Mouse (Mus musculus) cerebellum, adult 2 months (tissue): ENCODE measurements around the gene Pigv. TPM values are rescaled to one million over a fixed set of nuclear protein-coding genes. Genes with fewer than 3 reads are reported as not detected.

Experiments
- DNase-seq, 2 experiments: peaks; one replicate each; pipeline ENCODE4 v3.0.0; 2021
- H3K27ac ChIP-seq: fragments of 200-500 bp; 2 replicates; pipeline ENCODE4 v1.5.1; 2012; ENCODE audit warnings: low read length, control low read depth, inconsistent platforms; ENCODE audit not compliant: insufficient read depth
- H3K27me3 ChIP-seq: fragments of 200-500 bp; 2 replicates; pipeline ENCODE4 v1.6.1; 2012; ENCODE audit warnings: inconsistent platforms, mild to moderate bottlenecking, low read length, moderate library complexity; ENCODE audit not compliant: control insufficient read depth, insufficient read depth
- H3K4me1 ChIP-seq: fragments of 200-500 bp; 2 replicates; pipeline ENCODE4 v1.6.1; 2011; ENCODE audit warnings: low read length; ENCODE audit not compliant: control insufficient read depth, insufficient read depth
- H3K4me3 ChIP-seq: fragments of 200-500 bp; replicated peaks from 2 replicates; pipeline ENCODE3; 2011; ENCODE audit warnings: mild to moderate bottlenecking, low read depth, low read length, control low read depth; ENCODE audit not compliant: insufficient read depth
- CTCF ChIP-seq: fragments of 200-500 bp; IDR thresholded peaks from 2 replicates; pipeline ENCODE4 v1.5.1; 2011; ENCODE audit warnings: low read depth, mild to moderate bottlenecking, control low read depth, low read length, moderate library complexity, borderline replicate concordance; ENCODE audit not compliant: insufficient read depth
- POLR2A ChIP-seq: fragments of 200-500 bp; IDR thresholded peaks from 2 replicates; pipeline ENCODE4 v1.6.1; 2011; ENCODE audit warnings: low read length, control low read depth, borderline replicate concordance; ENCODE audit not compliant: insufficient read depth
- WGBS: fragments of 180-500 bp; shearing (Covaris S2); methylation state at CpG from one replicate; pipeline ENCODE4 v1.1.7; 2018; 5-methylcytosine and 5-hydroxymethylcytosine counted together
- polyA plus RNA-seq: library from polyadenylated mRNA; depleted of rRNA; stranded (reverse); fragments of >200 nt; gene quantifications from 2 replicates; pipeline ENCODE4 v1.2.3, GENCODE M21; 2012

The Pigv gene
- polyA plus RNA-seq, 1 experiment = 11.1 TPM

DNA sequence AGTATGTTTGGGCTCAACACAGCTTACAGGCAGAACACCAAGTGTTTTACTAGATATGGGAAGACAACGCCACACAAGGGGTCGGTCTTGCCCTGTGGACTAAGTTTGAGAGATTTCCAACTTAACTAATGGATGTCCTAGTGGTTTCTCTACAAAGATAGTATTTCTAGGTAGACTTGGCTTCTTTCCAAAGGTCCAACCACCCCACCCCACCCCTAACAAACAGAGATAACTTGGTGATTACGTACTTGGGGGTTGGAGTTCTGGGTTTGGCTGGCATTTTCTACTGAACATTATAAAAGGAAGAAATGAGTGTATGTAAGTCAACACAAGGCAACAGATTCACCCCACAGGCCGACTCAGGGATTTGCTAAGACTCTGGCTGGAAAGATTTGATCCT is 32.6 kb upstream of the Pigv start:
- no peak for TF ChIP-seq CTCF
- no peak for TF ChIP-seq POLR2A
- 82% methylated on average over 4 of the region's 4 CpGs for WGBS
- no peak overlapping the region for H3K27ac ChIP-seq
- DNase-seq = no peak
- no peaks in the 10 kb centered on the region for H3K27me3 ChIP-seq
- no peak overlapping the region for H3K4me3 ChIP-seq
- peaks cover 39% of the 10 kb centered on the region for H3K4me1 ChIP-seq

DNA sequence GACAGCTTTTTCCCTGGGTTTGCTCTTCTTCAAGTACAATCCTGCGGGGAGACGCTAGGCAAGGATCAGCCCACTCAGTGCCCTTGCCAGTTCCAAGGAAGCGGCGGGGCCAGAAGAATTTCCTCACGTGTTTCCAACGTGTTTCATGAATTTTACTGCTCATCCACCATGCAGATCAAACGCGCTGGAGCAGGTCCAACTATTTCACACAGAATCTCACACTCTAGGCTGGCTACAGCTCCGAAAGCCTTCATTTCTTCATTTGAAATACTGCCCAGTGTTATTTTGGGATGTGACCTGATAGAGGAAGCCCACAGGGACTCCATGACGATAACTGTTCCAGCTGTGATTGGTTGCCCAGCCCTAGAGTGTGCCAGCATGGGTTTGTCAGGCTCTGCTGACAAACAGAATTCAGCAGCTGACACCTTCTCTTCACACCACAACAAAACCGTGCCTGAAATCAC is 28.5 kb upstream of the Pigv start:
- H3K27ac ChIP-seq = 0 out of 2 replicates have a peak overlapping the region, but pooled peaks have one; percentile 27
- 5% methylated on average over 11 of the region's 11 CpGs for WGBS
- no peaks in the 10 kb centered on the region for H3K27me3 ChIP-seq
- H3K4me3 ChIP-seq = no peak overlapping the region
- peaks cover 26% of the 10 kb centered on the region for H3K4me1 ChIP-seq
- TF ChIP-seq CTCF (no peak), POLR2A (no peak)
- DNase-seq = peak; percentile 58 to 65

DNA sequence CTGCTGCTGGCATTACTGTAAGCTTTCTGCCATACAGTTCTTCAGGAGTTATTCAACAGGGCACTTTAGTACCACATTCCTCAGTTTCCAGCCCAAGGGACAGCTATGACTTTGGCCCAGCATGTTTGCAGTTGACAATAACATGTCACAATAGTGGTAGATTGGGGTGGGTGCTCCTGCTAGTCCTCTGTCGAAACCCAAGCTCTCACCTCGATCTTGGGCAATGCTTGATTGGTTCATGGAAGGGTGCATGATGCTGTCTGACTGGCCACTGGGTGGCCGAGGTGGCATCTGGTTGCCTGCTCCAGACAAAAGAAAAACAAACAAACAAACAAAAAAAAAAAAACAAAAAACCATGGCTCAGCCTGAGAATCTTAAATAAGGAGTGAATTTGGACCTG is 22.9 kb upstream of the Pigv start:
- 42% methylated on average over 3 of the region's 3 CpGs for WGBS
- no peak overlapping the region for H3K27ac ChIP-seq
- peaks cover 7% of the 10 kb centered on the region for H3K4me1 ChIP-seq
- H3K27me3 ChIP-seq = no peaks in the 10 kb centered on the region
- TF ChIP-seq CTCF = no peak
- no peak for TF ChIP-seq POLR2A
- no peak for DNase-seq
- no peak overlapping the region for H3K4me3 ChIP-seq

- no peak overlapping the region for H3K4me3 ChIP-seq
- WGBS = 21% methylated on average over 5 of the region's 5 CpGs
- no peaks in the 10 kb centered on the region for H3K27me3 ChIP-seq
- no peak for TF ChIP-seq POLR2A
- no peak for TF ChIP-seq CTCF
- DNase-seq = no peak
- no peak overlapping the region for H3K27ac ChIP-seq
- peaks cover 13% of the 10 kb centered on the region for H3K4me1 ChIP-seq
These were observed 17.8 kb upstream of the Pigv start for GRCm38 (mm10) chr4:133690252-133690651.

GRCm38 (mm10) chr4:133688417-133689067 is 16.1 kb upstream of the Pigv start:
- TF ChIP-seq CTCF = no peak
- TF ChIP-seq POLR2A = no peak
- 28% methylated on average over 7 of the region's 7 CpGs for WGBS
- DNase-seq = no peak
- Histone ChIP-seq H3K4me1 (peaks cover 16% of the 10 kb centered on the region), H3K27me3 (no peaks in the 10 kb centered on the region), H3K4me3 (no peak overlapping the region), H3K27ac (no peak overlapping the region)

GRCm38 (mm10) chr4:133687126-133687525 is 14.7 kb upstream of the Pigv start:
- no peak overlapping the region for H3K27ac ChIP-seq
- no peak for DNase-seq
- H3K4me1 ChIP-seq = peaks cover 16% of the 10 kb centered on the region
- TF ChIP-seq CTCF (no peak), POLR2A (no peak)
- H3K27me3 ChIP-seq = no peaks in the 10 kb centered on the region
- H3K4me3 ChIP-seq = no peak overlapping the region
- 75% methylated on average over 5 of the region's 5 CpGs for WGBS

DNA sequence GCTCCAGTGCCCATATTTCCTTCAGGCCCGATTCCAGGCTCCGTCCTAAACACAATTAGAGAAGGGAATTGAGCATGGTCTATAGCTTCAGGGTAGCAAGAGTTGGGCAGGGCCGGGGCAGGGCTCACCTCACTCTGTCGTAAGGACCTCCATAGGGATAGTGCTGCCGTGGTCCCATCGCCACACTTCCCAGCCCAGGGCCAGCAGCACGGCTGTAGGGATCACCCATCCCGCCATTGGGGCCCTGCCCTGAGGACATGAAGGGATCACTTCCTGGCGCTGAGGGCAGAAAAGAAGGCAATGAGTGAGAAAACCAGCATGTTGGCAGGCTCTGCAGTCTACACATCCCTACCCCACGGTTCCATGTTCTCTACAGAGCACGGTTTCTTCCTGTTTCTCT is 14.1 kb upstream of the Pigv start:
- TF ChIP-seq CTCF (no peak), POLR2A (no peak)
- no peaks in the 10 kb centered on the region for H3K27me3 ChIP-seq
- no peak for DNase-seq
- H3K27ac ChIP-seq = no peak overlapping the region
- H3K4me3 ChIP-seq = no peak overlapping the region
- 86% methylated on average over 11 of the region's 11 CpGs for WGBS
- peaks cover 16% of the 10 kb centered on the region for H3K4me1 ChIP-seq

DNA sequence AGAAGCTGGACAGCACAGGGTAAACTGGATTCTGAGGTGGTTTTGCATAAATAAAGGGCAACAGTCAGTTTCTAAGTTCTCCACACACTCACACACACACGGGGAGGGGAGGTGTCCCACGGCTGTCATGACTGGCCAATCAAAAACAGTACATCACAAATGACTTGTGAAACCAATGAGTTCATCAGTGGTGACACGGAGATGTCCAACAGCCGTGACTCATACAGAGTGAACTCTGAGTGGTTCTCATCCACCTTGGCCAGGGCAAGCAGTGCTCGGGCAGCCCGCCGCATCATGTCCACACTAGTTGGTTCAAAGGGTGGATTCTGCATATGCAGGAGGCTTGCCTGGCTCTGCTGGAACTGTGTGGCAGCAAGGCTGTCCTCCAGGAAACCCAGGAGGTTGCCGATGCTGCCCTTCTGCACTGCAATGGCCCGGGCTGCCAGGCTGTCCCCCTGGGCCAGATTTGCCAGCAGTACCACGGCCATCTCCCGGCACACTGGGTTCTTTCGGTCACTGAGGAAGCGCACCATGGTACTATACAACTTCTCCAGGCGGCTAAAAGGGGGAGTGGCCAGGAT is 7.8 kb upstream of the Pigv start:
- Histone ChIP-seq H3K27me3 (no peaks in the 10 kb centered on the region), H3K27ac (no peak overlapping the region), H3K4me1 (peaks cover 22% of the 10 kb centered on the region), H3K4me3 (no peak overlapping the region)
- peak; percentile 46 to 49 for DNase-seq
- no peak for TF ChIP-seq CTCF
- TF ChIP-seq POLR2A = no peak
- 21% methylated on average over 14 of the region's 14 CpGs for WGBS
